Mouse (Mus musculus) retina, embryonic 14.5 days (tissue): ENCODE data around the gene Slc6a11.

ENCODE experiments used
- DNase-seq: peaks from one replicate; pipeline ENCODE4 v3.0.0-alpha.2; 2015; ENCODE audit warnings: low spot score

The Slc6a11 gene

DNA sequence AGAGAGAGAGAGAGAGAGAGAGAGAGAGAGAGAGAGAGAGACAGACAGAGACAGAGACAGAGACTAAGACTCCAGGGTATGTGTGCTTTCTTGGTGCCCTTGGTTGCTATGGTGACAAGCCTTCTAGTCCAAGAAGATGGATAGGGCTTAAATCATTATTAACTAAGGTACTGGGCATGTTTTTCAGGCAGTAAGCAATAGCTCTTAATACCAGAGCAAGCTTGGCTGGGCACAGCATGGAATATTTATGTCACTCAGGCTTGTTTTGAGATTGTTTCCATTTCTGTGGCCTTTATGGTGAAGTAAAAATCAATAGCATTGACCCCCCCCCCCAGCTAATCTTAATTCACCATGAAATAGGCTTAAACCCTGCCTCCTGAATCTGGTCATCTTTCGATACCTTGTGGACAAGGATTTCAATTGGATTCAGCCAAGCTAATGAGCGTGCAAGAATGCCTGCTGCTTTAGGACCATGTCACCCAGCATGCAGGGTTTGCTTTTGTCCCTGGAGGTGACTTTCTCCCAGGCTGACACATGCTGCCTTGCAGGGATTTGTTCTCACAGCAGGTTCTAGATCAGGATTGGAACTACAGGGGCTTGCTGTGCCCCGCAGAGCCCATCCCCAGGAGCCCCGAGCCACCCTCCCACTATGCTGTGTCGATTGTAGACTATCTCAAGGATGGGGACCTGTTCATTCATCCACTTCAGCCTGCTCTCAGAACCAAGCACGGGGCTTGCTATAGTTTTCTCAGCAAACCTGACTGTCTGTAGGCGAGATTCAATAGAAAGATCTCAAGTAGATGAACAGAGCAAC lies 51.5 kb downstream of the Slc6a11 start:
- DNase-seq: peak; percentile 56

DNA sequence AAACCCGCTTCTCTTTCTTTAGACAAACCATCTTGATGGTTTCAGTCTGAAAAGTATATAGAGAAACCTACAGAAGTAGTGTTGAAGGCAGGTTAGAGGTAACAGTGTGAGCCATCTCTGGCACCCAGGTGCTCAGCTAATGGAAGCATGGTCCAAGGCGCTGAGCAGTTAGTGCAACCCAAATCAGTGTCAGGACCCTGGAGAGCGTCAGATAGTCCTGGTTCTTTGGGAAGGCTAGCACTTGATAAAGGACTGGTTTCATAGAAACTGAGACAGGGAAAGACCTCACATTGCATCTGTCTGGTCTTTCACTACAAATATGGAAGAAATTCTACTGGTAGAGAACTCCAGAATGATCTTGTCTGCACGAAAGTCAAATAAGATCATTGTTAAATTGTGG lies 56.1 kb downstream of the Slc6a11 start:
- DNase-seq: peak; percentile 62

DNA sequence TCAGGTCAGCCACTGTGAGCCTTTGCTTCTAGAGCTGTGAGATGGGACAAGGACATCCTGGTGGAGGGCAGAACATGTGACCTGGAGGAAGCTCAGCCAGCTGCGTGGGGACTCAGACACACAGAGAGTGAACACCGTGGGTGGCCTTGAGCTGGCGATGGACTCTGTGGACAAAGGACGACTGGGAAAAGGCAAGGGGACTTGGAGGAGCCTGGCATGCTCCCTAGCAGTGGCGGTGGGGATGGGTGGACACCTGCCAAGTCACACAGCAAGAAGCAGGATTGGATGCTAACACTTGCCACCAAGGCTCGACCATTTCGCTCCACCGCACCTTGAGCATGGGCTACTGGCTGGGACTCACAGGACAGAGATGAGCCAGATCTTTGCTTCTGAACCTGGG lies 57.8 kb downstream of the Slc6a11 start:
- no peak for DNase-seq

GRCm38 (mm10) chr6:114195998-114196397 lies 65.0 kb downstream of the Slc6a11 start:
- no peak for DNase-seq

GRCm38 (mm10) chr6:114199200-114199845 lies 68.3 kb downstream of the Slc6a11 start:
- DNase-seq: peak; percentile 73

DNA sequence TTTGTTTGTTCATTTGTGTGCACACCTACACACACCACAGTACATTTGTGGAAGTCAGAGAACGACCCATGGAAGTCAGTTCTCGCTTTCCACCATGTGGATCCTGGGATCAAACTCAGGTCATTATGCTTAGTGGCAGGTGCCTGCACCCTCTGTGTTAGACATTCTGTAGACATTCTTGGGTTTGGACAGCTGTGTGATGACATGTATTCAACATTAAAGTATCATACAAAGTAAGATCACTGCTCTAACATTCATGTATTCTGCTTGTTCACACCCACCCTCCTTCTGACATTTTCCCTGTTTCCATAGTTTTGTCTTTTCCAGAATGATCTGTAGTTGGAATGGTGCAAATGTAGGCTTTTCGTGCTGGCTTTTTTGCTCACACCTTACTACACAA lies 73.5 kb downstream of the Slc6a11 start:
- no peak for DNase-seq

DNA sequence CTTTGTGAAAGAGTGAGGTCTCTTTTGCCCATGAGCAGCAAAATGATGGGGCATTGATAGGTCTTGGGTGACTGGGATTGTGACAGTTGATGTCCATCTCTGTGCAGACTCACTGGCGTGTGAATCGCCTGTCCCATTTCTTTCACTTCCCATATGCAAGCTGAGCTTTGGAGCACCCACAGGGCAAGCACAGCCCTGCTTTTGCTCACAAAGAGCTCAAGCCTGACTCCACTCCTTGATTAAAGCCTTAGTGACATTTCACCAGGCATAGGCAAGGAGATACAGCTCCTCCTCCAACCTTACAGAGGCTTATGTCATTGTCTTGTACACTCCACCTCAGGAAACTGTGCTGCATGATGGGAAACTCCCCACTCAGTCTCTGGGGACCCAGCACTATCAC lies 77.3 kb downstream of the Slc6a11 start:
- peak; percentile 71 for DNase-seq

GRCm38 (mm10) chr6:114214393-114214792 lies 83.4 kb downstream of the Slc6a11 start:
- no peak for DNase-seq

- DNase-seq: no peak
These were observed 85.8 kb downstream of the Slc6a11 start for GRCm38 (mm10) chr6:114216741-114217414.

DNA sequence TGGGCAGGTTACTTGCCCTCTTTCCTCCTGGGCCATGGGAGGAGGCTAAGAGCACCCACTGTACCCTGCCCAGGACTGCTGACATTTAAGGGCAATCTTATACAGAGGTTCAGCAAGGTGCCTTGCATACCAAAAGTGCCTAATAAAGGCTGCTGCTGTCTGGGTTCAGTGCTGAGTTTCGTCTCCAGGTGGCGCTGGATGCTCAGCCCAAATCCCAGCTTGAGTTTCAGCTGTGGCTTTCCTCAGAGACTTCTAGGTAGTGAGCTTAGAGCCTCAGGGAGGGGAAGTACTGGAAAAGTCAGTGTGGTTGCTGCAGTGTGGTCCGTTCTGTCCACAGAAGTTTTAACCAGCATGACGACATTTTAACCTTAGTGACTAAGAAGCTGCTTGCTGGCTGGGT lies 93.4 kb downstream of the Slc6a11 start:
- peak; percentile 73 for DNase-seq

DNA sequence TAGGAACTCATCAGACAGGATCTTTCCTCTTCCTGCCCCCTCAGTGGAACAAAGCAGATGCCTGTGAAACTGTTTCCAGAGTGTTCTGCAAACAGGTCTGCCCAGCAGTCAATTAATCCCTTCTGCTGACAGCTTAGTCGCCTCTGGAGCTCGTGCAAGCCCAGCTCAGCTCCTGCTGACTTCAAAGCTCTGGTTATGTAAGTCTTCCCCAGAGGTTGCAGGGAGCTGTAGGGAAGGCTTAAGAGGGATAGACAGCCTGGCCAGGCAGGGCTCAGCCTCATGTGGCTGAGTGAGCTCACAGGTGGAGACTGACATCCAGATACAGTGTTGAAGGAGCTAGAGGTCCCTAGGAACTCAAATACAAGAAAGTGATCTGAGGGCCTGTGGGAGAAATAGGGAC lies 96.3 kb downstream of the Slc6a11 start:
- DNase-seq: no peak

DNA sequence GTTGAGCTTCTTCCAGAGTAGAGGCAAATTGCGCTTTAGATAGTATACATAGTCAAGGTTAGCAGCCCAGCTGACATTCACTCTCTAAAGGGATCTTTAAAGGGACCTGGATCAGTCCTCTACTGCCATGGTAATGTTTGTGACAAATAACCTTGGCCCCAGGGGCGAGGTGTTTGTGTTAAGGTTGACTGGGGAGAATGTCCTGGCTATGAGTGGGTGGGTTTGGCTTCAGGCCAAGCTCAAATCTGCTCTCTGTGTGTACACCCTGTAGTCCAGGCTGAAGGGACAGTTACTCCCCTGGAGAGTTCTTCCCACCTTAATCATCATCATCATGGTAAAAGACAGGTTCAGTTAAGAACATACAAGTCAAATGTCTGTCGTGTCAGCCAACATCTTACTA lies 97.2 kb downstream of the Slc6a11 start:
- no peak for DNase-seq

- DNase-seq: peak; percentile 43
These were observed 108.0 kb downstream of the Slc6a11 start for GRCm38 (mm10) chr6:114238892-114239644.

DNA sequence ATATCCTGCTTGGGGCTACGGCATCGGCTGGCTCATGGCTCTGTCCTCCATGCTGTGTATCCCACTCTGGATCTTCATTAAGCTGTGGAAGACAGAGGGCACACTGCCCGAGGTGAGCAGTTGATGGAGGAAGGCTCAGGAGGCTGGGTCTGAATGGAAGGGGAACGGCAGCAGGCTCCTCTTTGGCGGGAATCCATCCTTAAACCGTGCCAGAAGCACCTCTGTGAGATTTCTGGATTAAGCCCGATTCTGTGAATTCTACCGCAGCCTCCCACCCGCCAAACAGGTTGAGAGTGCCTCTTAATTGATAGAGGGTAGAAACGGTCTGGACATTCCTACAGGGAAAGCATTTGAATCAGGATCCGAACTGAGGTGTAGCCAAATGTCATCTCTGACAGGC lies 114.6 kb downstream of the Slc6a11 start:
- DNase-seq: no peak

DNA sequence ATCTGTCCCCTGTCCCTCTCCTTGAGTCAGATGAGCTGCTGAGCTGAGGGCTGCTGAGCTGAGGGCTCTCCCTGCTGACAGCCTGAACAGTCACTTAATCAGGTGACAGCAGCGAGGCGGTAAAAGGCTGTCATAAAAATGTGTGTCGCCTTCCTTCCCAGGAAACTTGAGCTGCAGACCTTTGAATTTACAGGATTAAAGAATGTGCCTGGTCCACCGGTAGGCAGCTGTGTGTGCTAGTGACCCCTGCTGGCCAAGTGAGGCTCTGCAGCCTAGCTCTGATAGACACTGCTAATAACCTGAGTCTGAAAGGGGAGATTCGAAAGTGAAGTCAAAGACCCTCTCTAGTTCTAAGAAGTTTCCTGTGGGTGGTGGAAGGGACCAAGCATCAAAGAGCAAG lies 119.3 kb downstream of the Slc6a11 start:
- peak; percentile 94 for DNase-seq

DNA sequence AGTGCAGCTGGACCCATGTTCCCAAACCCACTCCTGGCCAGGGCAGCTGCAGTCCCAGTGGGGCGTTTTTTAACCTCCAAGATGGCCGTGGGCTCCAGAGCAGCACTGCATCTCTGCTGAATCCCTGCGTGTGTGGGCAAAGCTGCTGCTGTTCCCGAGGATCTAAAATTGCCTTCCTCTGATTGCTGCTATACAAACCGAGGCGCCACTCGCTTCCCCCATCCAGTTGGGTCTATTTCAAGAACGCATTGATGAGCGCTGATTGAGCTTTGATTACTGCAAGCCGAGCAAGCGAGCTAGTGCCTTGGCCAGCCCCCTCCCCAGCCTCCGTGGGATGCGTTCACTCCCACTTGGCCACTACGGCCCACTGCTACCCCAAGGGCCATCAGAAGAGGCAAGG lies 123.9 kb downstream of the Slc6a11 start:
- no peak for DNase-seq

- DNase-seq: no peak
These were observed 126.8 kb downstream of the Slc6a11 start for GRCm38 (mm10) chr6:114257762-114258361.

GRCm38 (mm10) chr6:114258661-114259193 lies 127.7 kb downstream of the Slc6a11 start:
- DNase-seq: no peak

DNA sequence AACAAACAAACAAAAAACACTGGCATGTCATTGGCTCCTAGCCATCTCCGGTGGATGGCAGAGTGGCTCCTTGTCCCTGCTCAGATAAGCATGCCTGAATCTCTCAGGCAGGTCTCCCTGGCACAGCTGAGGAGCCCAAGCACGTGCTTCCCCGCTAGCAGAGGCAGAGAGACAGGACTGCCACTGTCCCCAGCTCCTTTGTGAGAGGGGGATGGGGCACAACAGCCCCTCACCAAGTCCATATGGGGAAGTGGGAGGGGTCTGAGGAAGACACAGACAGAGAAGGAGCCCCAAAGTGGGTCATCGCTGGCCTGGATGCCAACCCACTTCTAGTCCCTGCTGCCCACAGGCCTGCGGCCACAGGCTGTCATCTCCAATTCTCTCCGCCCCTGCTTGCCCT lies 130.6 kb downstream of the Slc6a11 start:
- peak; percentile 85 for DNase-seq

DNA sequence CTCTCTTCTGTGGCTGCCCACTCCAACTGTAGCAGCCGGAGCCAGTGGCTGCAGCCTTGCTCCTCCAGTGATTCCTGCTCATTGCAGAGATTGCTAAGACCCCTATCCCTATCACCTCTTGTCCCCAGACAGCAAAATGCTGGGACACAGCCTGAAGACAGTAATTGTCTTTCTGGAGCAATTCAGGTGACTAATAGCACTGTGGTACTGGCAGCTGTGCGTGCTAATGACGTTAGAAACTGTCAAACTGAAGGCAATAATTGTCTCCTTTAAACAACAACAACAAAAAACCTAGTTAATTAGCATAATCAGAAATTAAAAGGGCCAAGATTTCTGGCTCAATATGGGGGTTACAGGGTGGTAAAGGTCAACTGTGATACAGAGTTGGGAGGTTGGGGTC lies 133.0 kb downstream of the Slc6a11 start:
- DNase-seq: no peak

- DNase-seq: no peak
These were observed 133.4 kb downstream of the Slc6a11 start for GRCm38 (mm10) chr6:114264426-114264825.

- no peak for DNase-seq
These were observed 135.2 kb downstream of the Slc6a11 start for GRCm38 (mm10) chr6:114266273-114266672.
